Mouse (Mus musculus): ENCODE results near the gene Anapc16.

Gene Anapc16

DNA sequence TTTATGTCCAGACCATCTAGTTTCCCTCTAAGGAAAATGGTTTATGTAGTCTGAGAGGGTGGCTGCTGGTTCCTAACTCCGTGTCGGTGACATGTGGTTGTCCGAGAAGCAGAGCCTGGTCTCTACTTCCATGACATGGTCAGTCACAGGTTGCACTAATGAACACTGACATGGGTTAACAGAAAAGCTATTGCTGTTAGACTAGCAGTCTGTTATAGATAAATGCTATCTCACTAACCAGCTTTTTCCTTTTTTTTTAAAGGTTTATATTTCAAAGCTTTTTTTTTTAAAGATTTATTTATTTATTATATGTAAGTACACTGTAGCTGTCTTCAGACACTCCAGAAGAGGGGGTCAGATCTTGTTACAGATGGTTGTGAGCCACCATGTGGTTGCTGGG is 3.9 kb downstream of the Anapc16 start:
- no peak for DNase-seq

DNA sequence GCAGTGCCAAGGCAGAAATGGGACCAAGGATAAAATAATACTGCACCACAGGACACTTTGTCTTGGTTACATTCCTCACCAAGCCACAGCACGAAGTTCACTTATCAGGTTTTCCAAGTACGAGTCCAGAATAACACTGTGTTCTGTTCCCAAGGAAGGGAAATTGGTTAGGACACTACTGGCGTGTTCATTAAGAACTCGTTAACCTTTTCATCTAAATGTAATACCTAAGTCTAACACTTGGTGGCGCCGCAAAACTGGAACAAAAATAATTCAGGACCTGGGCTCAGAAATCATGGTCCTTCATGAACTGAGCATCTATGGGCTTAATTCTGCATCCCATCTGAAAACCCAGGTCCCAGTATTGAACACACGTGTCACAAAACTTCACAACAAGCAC is 5.3 kb downstream of the Anapc16 start:
- peak in 1 of 2 experiments; percentile 63 for DNase-seq

DNA sequence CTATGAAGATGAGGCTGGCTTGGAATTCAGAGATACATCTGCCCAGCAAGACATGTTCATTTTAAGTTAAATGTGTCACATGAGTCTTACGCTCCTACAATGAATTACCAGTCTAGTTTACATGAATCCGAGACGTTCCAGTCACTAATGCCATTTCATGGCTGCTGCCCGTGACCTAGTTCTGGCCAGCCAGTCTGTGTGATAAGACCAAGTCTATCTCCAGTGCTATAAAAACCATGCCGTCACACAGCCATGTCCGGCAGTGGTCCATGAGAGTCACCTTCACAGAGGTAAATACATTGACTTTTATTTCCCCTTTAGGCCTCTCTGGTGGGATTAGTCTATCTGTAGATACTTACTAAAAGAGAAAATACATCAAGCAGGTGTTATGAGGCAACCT is 7.0 kb downstream of the Anapc16 start:
- DNase-seq, result peak in 1 of 2 experiments; percentile 57

DNA sequence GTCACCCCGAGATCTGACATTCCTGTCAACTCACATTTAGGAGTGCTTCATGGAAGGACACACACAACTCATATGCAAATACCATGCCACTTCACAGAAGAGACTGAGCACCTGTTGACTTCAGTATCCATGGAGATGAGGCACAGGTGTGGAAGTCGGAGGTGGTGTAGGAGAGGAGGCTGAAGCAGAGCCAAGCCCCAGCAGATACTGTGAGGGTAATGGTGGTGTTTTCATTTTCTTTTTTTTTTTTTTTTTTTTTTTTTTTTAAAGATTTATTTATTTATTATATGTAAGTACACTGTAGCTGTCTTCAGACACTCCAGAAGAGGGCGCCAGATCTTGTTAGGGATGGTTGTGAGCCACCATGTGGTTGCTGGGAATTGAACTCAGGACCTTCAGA is 9.1 kb downstream of the Anapc16 start:
- DNase-seq, result peak in 1 of 2 experiments; percentile 15

- DNase-seq, result peak in 1 of 2 experiments; percentile 20
Observed at GRCm38 (mm10) chr10:59992024-59992423, 10.9 kb downstream of the Anapc16 start.

GRCm38 (mm10) chr10:59991262-59991880 is 11.6 kb downstream of the Anapc16 start:
- peak in 1 of 2 experiments; percentile 26 for DNase-seq

DNA sequence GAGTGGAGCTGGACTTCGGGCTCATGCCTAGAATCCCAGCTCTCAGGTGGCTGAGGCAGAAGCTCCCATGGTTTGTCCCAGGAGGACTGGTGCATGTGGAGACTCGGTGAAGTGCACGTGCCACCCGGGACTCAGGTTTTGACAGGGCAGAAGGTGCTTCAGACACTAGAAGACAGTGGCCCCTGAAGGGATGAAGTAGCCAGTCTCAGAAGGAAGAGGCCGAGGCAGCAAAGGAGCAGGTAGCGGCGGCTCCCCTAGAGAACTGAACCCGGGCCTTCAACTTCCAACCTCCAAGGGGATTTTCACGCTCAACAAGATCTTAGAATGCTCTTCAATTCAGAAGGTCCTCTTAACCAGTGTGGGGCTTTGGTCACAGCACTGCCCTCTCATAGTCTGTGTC is 12.5 kb downstream of the Anapc16 start:
- DNase-seq, result no peak

DNA sequence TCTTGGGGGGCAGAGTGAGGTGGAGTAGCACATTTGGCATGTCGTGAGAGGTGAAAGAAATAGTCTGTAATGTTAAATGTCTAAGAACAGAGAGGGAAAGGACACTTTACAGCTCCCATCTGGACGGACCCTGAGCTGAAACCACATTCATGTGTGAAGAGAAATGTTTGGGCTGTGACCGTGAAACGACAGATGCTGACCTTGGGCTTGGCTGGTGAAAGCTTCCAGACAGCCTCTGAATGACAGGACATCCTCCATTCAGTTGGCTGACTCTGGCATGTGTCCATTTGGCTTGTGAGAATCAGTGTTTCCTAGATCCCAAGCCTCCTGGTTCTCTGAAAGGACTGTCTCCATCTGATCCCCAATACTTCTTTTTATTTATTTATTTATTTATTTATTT is 14.9 kb downstream of the Anapc16 start:
- no peak for DNase-seq

- no peak for DNase-seq
Observed at GRCm38 (mm10) chr10:59982379-59982873, 20.5 kb downstream of the Anapc16 start.

DNA sequence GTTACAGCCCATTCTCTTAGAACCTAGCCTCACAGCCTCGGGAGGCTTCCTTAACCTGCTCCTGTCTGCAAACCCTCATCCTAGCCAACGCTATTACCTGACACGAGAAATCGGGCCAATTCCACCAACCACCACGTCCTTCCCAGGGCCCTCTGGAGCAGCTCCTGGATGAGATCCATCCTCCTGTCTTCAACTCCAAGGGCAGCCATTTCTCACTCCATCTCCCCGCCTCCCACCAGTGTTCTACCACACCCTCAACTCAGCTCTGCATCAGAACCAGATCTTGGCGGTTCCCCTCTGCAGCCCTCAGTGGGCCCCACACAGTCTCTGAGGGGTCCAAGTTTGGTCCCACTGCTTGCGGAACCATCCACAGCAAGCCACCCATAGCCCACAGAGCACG is 21.1 kb downstream of the Anapc16 start:
- no peak for DNase-seq

DNA sequence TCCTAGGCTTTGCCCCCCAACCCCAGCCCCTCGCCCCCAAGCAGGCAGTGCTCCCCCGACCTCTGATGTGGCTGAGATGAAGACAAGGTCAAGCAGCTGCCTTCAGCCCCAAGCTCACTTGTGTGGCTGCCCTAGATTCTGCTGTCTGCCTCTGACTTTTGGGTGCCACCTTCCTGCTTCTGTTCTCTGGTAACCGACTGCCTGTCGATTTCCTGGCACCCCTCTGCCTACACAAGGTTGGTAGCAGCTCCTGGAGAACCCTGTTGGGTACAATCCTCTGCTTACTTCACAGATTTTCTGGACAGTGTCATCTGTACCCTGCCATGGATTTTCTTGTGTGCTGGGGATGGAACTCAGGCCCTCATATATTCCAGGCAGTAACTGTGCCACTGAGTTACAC is 21.6 kb downstream of the Anapc16 start:
- DNase-seq, result no peak

DNA sequence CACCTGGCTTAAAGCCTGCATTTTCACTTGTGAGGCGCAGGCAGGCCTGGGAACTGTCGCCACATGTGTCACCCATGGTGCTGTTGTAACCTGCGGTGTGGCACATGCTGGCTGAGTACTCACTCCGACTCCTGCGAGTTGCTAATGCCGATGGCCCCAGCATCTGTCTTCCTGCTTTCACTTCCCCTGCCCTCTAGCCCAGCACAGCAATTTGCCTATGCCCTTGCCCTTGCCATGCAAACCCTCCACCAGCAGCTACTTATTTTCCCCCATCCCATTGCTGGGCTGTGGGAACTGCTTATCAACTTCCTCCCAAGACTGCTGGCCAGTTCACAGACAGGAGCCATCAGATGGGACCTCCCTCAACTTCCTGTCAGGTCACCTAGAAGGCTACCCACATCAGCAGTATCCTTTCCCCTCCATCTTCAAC is 22.1 kb downstream of the Anapc16 start:
- peak in 1 of 2 experiments; percentile 75 for DNase-seq

DNA sequence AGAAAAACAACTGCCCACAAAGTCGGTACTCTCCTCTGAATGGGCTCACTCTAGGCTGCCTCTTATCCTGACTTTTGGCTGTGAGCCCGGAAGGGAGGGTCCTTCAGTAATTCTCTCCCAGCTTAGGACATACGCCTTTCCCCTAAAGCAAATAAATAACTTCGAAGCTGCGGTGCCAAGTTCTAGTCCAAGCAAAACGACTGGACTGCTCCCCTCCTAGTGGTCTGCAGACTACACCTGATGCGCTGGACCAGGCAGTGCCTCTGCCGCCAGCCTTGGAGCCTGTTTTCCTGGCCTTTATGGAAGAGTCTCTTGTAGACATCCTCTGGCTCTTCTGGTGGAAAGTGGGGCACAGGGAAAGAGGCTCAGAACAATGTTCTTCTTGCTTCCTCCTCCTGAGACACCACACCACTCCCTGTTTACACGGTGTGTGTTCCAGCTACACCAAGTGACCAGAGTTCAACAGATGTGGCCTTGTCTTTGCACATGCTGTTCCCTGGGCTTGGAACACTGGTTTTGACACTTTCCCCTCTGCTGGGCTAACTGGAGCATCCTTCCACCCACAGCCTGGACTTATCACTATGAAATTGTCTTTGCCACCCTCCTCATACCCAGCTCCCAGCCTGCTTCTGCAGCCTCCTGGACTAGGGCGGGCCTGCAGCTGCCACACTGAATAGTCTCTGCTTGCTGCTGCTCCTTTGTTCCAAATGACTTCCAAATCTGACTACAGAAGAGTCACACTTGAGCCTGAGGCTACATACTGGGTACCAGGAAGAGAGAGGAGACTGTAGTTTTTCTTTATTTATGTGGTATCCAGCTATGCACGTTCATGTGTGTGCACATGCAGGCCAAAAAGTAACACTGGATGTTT is 23.8 kb downstream of the Anapc16 start:
- DNase-seq, result peak; percentile 93 to 95

DNA sequence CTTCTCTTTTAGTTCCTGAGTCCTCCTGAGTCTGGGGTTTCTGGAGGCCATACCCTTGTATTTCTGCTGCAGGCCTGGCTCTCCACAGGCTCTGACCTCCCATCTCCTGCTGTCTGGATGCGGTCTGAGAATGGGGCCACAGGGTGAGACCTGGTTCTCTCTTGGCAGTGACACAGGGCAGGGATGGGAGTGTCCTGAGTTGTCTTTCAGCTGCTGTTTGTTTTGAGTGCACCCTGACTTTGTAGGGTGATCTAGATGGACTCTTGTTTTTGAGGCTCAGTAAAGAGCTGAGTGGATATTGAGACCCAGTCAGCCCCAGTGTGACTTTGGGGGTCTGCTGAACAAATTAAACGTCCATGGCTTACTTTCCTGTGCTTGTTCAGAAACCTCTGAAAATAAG is 24.5 kb downstream of the Anapc16 start:
- peak in 1 of 2 experiments; percentile 69 for DNase-seq

GRCm38 (mm10) chr10:59977715-59978343 is 25.1 kb downstream of the Anapc16 start:
- DNase-seq, result no peak

- DNase-seq, result no peak
Observed at GRCm38 (mm10) chr10:59977141-59977540, 25.8 kb downstream of the Anapc16 start.

DNA sequence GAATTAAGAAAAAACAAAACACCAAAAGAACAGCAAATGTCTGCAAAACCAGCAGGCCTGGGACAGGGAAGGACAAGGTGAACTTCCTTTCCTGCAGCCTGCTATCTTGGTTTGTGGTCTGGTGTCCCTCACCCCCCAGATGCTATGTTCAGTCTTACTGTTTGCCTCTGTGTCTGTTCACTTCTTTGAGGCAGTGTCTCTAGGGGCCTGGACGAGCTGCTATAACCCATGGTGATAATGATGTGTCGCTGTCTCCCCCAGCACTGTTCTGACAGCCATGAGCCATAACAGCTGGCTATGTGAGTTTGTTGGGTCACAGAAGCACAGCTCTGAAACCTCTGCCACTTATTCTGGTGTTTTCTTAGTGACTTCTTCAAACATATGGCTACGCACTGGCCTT is 28.1 kb downstream of the Anapc16 start:
- peak; percentile 34 to 63 for DNase-seq

GRCm38 (mm10) chr10:59974191-59974664 is 28.7 kb downstream of the Anapc16 start:
- peak; percentile 67 to 91 for DNase-seq

- no peak for DNase-seq
Observed at GRCm38 (mm10) chr10:59973400-59973799, 29.5 kb downstream of the Anapc16 start.

GRCm38 (mm10) chr10:59972999-59973398 is 29.9 kb downstream of the Anapc16 start:
- DNase-seq, result no peak

DNA sequence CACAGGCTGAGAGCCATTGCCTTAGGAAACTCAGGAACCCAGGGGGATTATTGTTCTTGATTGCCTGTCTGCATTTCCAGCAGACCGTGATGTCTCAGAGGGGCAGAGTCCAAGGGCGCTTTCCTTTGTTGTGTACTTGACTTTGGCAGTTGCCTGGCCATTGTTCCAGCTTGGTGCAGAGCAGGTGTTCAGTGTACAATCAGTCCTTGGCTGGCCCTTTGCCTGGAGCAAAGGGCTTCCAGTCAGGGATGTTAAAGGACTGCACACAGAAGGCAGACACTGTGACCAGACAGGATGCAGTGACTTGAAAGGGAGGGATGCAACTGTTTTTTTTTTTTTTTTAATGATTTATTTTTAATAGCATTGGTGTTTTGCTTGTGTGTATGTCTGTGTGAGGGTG is 30.4 kb downstream of the Anapc16 start:
- DNase-seq, result peak; percentile 78 to 93

- no peak for DNase-seq
Observed at GRCm38 (mm10) chr10:59971813-59972212, 31.1 kb downstream of the Anapc16 start.

DNA sequence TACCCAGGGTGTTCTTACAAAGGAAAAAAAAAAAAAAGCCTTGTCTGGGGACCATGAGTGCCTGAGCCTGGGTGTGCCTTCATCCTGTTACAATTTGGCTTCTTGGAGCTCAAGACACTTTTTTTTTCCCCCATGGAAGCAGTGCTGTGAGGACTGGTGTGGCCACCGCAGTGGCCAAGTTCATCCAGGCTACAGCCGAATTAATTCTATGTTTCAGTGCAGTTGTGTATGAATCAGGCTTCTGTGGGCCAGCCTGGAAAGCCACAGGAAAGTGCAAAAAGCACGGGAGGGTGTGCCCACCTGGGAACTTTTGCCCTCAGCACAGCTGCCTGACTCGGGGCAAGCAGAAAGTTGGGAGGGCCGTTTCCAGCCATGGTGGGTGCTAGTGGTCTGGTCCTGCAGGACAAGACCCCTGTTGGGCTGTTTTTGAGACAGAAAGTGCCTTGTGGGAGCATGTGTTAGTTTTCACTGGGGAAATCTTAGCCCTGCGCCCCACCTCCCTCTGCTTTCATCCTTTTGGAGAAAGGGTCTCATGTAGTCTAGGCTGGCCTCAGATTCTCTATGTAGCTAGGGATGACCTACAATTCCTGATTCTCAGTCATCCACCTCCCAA is 32.4 kb downstream of the Anapc16 start:
- DNase-seq, result peak in 1 of 2 experiments; percentile 52

Data from kidney, postnatal 25 days (tissue).